Mouse (Mus musculus) testis, postnatal 10 days (tissue): ENCODE results near the gene Dynll1.

Experiments used
- DNase-seq: peaks from one replicate; pipeline ENCODE4 v3.0.0; 2021; ENCODE audit warnings: low spot score

The Dynll1 gene

DNA sequence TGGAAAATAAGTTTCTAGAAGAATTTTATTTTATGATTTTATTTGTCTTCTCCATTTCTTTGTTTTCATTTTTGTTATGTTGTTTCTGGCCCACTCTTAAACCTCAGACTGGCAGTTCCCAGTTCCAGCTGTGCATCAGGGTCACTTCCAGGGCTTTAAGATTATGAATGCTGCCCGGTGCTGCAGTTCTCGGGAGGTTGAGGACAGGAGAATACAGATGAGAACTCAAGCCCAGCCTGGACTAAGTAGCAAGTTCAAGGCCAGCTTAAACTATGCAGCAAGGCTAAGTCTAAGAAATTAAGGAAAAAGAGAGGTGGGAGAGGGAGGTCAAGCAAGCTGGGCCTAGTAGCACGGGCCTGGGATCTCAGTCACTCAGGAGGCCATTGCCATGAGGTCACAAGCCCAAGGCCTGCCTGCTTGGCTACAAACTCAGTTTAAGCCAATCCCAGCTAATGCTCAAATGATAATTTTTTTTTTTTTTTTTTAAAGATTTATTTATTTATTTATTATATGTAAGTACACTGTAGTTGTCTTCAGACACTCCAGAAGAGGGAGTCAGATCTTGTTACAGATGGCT lies 33.2 kb downstream of the Dynll1 start:
- DNase-seq, result no peak

- no peak for DNase-seq
Observed at GRCm38 (mm10) chr5:115266787-115267468, 33.9 kb downstream of the Dynll1 start.

GRCm38 (mm10) chr5:115266340-115266739 lies 34.5 kb downstream of the Dynll1 start:
- no peak for DNase-seq

GRCm38 (mm10) chr5:115262502-115263291 lies 38.1 kb downstream of the Dynll1 start:
- DNase-seq, result no peak

GRCm38 (mm10) chr5:115261880-115262279 lies 38.9 kb downstream of the Dynll1 start:
- DNase-seq, result no peak

DNA sequence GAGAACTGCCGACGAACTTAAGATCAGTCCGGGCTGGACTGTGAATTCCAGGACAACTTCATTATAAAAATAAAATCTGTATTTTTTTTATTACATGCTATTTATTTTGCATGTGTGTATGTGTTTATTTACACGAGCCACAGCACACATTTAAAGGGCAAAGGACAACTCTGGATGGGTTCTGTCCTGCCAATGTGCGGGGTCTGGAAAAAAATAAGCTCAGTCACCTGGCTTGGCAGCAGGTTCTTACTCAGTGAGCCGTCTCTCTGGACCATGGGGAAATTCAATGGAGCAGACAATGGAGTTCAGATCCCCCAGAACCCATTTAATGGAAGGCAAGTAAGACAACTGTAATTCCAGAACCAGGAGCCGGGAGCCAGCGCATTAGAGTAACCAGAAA lies 39.7 kb downstream of the Dynll1 start:
- no peak for DNase-seq

DNA sequence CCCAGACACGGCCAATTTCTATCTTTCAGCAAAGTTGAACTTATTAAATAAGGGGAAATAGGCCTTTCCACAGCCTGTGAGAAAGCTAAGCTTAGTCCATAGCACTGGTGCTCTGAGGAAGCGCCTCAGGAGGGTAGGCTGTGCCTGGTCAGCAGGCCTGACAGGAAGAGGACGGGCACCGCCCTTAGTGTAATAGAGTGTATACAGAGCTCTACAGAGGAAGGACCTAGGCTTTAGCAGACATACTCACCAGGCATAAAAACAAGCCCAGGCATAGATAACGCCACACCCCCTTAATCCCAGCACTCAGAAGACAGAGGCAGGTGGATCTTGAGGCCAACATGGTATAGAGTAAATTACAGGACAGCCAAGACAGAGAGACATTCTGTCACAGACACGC lies 40.4 kb downstream of the Dynll1 start:
- no peak for DNase-seq

- no peak for DNase-seq
Observed at GRCm38 (mm10) chr5:115256909-115257546, 43.8 kb downstream of the Dynll1 start.

- DNase-seq, result no peak
Observed at GRCm38 (mm10) chr5:115255472-115255871, 45.3 kb downstream of the Dynll1 start.
